Mouse (Mus musculus): Measurements from ENCODE around the gene Slc35f4. TPM values are rescaled to one million over a fixed set of nuclear protein-coding genes. Genes with fewer than 3 reads are reported as not detected.
"Not testable (repeated sequence)": the region's sequence is repeated elsewhere in the genome, so short reads cannot be mapped to it uniquely, and the experiment has no call there.

Gene Slc35f4
- total RNA-seq, 4 experiments from 2014 or later, result not detected

DNA sequence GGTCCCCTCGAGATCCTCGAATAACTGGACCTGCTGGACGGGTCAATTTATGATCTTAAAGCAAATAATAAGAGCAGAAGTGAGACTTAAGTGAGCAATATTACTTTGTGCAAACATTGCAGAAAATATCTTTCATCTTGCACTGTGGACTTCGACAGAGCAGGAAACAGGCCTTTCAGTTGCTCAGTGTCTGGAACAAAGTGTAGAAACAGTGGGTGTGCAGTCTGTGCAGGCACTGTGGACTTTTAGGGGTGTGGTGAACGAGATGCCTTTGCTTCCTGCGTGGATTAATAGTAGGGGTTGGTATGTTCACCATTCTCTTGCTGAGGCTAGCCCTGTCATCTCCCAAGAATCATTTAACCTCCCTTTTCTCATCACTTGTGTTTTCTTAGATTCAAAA is 247.0 kb downstream of the Slc35f4 start:
- DNase-seq (ENCODE audit: low spot score), result no peak

DNA sequence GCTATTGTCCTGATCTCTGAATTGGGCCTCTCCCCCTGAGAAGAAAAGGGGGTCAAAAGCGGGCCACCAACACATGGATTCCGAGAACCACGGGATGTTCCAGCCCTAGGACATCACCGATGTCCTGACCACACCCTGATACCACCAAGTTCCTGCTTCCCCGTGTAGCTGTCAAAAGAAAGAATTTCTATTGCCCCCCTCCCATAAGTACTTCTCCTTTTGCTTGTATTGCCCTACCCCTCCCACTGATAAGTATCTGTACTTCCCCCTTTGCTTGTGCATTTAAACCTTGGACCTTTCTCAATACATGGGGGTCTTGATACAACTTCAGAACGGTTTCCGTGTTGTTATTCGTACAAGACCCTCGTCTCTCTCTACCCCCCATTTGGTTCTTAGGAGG is 247.4 kb downstream of the Slc35f4 start:
- not testable (repeated sequence) for DNase-seq (ENCODE audit: low spot score)

DNA sequence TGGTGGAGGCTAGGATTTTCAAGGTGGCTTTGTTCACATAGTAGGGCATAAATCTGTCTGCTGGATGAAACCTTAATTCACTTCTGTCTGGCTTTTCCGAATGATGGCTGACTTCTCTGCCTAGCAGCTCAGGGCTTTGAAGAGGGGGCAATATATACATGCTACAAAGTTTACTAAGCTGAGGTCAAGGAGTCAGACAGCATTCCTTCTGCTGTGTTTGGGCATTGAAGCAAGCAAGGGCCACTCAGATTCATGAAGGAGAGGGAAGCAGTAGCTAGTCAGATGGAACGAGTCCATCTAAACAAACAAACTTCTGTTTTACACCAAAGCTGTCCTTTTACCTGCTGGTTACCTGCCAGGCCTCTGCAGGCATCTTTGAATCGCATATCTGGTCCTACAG is 248.2 kb downstream of the Slc35f4 start:
- no peak for DNase-seq (ENCODE audit: low spot score)

DNA sequence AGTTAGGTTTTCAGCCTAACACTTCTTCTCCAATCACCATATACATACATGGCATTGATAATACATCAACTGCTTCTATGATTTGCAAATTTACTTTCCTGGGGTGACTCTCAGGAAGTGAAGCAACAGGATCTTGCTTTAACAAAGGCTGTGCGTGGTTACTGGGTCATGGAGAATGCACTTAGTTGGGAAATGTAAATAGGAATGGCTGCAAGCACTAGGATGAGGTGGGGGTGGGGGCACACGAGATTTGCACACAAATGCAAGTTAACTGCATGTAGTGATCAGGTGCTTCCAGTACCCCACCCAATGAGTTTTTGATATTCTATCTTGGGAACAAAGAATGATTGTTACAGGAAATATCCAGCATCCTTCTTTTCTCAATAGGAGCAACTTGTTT is 250.5 kb downstream of the Slc35f4 start:
- DNase-seq (ENCODE audit: low spot score), result no peak

DNA sequence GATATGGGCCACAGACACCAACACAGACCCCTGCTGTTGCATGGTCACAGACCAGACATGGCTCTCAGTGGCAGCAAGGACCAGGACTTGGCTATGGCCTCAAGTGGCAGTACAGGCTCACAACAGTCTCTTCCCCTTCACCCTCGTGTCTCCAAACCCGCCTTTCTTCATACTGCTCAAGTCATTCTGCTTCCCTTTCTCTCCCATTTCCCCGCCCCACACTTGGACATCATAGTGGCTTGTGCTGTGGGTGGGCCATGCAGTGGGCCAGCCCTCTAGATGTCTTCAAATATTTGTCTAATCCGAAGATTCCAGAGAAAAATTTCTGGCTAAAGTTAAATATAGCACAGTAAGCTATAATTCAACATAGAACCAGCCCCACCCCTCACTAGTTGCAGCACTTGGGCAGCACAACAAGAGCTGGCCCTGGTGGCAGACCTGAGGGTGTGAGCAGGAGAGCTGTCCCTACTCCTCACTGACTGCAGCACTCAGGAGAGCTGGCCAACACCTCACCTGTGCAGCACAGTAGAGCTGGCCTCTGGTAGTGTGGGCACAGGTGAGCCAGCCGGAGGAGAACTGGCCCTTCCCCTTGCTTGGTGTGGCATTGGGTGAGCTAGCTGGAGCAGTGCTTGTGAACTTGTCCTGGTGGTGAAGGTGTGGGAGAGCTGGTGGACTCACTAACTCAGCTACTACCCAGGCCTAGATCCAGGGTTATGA is 260.4 kb downstream of the Slc35f4 start:
- DNase-seq (ENCODE audit: low spot score), result no peak

Small RNA genes within 50 kb of the gene (microRNA-seq; reads per million reads assigned to microRNA genes)
- gene Gm22949, result not detected

Data from heart, adult 8-10 months (tissue).